Mouse (Mus musculus) urinary bladder, postnatal 14 days (tissue): ENCODE measurements around the gene Nptn.

Experiments
- DNase-seq: peaks from one replicate; pipeline ENCODE4 v3.0.0; 2021; ENCODE audit warnings: low spot score

Gene Nptn

DNA sequence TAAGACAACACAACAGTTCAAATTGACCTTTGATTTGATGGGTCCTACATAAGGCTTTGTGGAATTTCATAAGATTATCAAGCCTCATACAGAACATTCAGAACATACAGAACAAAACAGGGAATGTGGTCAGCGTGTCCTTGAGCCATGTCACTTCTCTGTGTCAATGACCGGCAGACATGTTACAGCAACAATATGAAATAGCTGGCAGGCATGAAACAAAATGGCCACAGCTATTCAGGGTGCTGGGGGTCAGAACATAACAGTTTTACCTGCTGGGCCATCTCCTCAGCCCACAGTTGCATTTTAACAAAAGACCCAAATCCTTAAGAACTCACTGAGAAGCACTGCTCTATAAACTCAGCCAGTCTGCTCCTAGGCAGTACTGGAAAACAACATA, 116.4 kb downstream of the Nptn start:
- DNase-seq: no peak

DNA sequence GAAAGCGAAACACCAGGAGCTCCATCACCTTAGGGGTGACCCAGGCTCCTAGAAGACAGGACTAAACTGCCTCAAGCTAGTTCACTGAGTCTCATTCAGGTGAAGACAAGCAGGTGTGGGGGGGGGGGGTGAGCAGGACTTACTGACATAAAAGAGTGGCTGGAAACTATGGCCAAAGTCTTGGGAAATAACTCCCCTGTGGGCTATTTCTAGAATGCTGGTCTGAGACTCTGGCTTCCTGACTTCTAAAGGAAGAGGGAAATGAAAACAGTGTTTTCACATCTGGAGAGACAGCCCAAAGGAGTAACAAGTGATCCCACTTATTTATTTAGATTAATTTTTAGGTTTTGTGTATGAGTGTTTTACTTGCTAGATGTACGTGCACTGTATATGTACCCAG, 119.7 kb downstream of the Nptn start:
- no peak for DNase-seq

DNA sequence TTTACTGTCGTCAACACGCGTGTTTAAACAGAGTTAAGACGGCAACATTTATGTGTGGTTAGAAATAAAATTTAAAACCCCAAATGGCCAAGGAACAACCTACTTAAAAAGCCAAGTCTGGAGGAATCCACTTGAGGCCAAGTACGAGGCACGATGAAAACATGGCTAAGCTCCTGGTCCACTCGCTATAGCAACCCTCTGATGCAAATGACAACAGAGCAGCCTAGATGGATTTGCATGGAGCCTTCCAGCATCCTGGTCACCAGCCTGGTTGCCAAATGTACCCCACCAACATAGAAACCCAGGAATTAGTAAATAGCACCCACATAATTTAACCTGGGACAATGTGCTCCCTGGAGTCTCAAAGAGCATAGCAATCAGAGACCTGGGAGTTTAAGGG, 121.7 kb downstream of the Nptn start:
- no peak for DNase-seq

DNA sequence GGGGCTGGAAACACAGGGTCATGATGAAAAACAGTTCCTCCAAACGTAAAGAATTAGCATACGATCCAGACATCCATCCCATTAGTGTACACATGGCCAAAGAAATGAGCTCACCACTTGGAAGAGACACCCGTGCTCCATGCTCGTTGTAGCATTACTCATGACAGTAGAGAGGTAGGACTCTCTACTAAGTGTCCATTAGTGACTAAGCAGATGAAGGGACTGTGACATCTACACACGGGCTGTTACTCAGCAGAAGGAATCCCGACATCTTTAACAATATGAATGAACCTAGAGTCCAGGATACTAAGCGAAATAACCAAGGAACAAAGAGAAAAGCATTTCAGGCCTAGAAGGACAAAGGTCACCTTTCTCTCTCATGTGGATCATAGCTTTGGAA, 124.0 kb downstream of the Nptn start:
- DNase-seq: no peak
